Mouse (Mus musculus) intestine, embryonic 14.5 days (tissue): ENCODE results near the gene Olfr690. TPM values are rescaled to one million over a fixed set of nuclear protein-coding genes. Genes with fewer than 3 reads are reported as not detected.

Experiments
- ATAC-seq: fragments of 200-750 bp; cut with Nextera tagmentation; replicated peaks from 2 replicates; pipeline ENCODE4 v1.8.0; 2017; ENCODE audit warnings: low read depth, moderate number of reproducible peaks, moderate TSS enrichment, moderate library complexity; ENCODE audit not compliant: low FRiP score, low TSS enrichment
- DNase-seq: peaks from one replicate; pipeline ENCODE4 v3.0.0-alpha.2; 2018; ENCODE audit warnings: low spot score
- H3K27ac ChIP-seq: fragments of 300-500 bp; sonication (generic); 2 replicates; pipeline ENCODE4 v1.5.1; 2014; ENCODE audit warnings: low read depth, mild to moderate bottlenecking, control low read depth
- H3K27me3 ChIP-seq: fragments of 300-500 bp; sonication (generic); replicated peaks from 2 replicates; pipeline ENCODE4 v1.6.1; 2014; ENCODE audit warnings: low read length, control low read depth; ENCODE audit not compliant: control insufficient read depth, insufficient read depth
- H3K36me3 ChIP-seq: fragments of 300-500 bp; sonication (generic); 2 replicates; pipeline ENCODE4 v1.6.1; 2014; ENCODE audit warnings: low read length, control low read depth; ENCODE audit not compliant: control insufficient read depth, insufficient read depth
- H3K4me1 ChIP-seq: fragments of 300-500 bp; sonication (generic); replicated peaks from 2 replicates; pipeline ENCODE4 v1.6.1; 2014; ENCODE audit warnings: low read length, control low read depth, mixed read lengths; ENCODE audit not compliant: control insufficient read depth, insufficient read depth
- H3K4me2 ChIP-seq: fragments of 300-500 bp; sonication (generic); 2 replicates; pipeline ENCODE4 v1.6.1; 2014; ENCODE audit warnings: low read length
- H3K4me3 ChIP-seq: fragments of 300-500 bp; sonication (generic); 2 replicates; pipeline ENCODE4 v1.5.1; 2014; ENCODE audit warnings: low read depth, low read length, control low read depth, mixed read lengths
- H3K9ac ChIP-seq: fragments of 300-500 bp; sonication (generic); 2 replicates; pipeline ENCODE4 v1.6.1; 2014; ENCODE audit warnings: mild to moderate bottlenecking, low read length
- H3K9me3 ChIP-seq: fragments of 300-500 bp; sonication (generic); 2 replicates; pipeline ENCODE4 v1.6.1; 2016; ENCODE audit warnings: low read length, control low read depth; ENCODE audit not compliant: control insufficient read depth
- WGBS: fragments of 180-500 bp; shearing (Covaris S2); extraction: QIAGEN DNeasy Blood & Tissue Kit; methylation state at CpG from one replicate; pipeline ENCODE4 v1.1.7; 2014; 5-methylcytosine and 5-hydroxymethylcytosine counted together
- polyA plus RNA-seq: library from polyadenylated mRNA; unstranded; fragments of >200 nt; fragmentation: Nextera tagmentation; extraction: Ambion mirVana; gene quantifications from 2 replicates; pipeline ENCODE4 v1.2.1, GENCODE M21; 2014

The Olfr690 gene
- polyA plus RNA-seq, result not detected in 2 replicates

- Histone ChIP-seq H3K4me3 (no peak within 1 kb of the TSS), H3K27ac (no peak within 1 kb of the TSS), H3K4me2 (no peak within 1 kb of the TSS), H3K9me3 (no peaks in the 10 kb centered on the region), H3K36me3 (no peaks in the 10 kb centered on the region), H3K4me1 (no peaks in the 10 kb centered on the region), H3K9ac (no peak within 1 kb of the TSS), H3K27me3 (no peaks in the 10 kb centered on the region)
- DNase-seq (no peak), ATAC-seq (no peak)
- WGBS, result 96% methylated on average over 1 of the region's 1 CpGs
Measured at GRCm38 (mm10) chr7:105334004-105334403, at the start of gene Olfr690. Gene Olfr690 (minus strand): TSS chr7:105334104.

- H3K36me3 ChIP-seq, result peaks cover 98% of the 10 kb centered on the region
Measured at GRCm38 (mm10) chr7:105380329-105380728, 46.4 kb upstream of the Olfr690 start.

GRCm38 (mm10) chr7:105374866-105375265 lies 41.0 kb upstream of the Olfr690 start, which contains the start of gene Gm5901:
Gene Gm5901 (plus strand): TSS chr7:105375038.
- no peak within 1 kb of the TSS for H3K4me2 ChIP-seq
- H3K9ac ChIP-seq, result no peak within 1 kb of the TSS
- H3K9me3 ChIP-seq, result no peaks in the 10 kb centered on the region
- H3K4me3 ChIP-seq, result no peak within 1 kb of the TSS
- H3K36me3 ChIP-seq, result peaks cover 57% of the 10 kb centered on the region
- DNase-seq (no peak), ATAC-seq (no peak)
- no peaks in the 10 kb centered on the region for H3K4me1 ChIP-seq
- WGBS, result 95% methylated on average over 1 of the region's 1 CpGs
- H3K27me3 ChIP-seq, result no peaks in the 10 kb centered on the region
- H3K27ac ChIP-seq, result no peak within 1 kb of the TSS

More at GRCm38 (mm10) chr7:105380329-105380728, 46.4 kb upstream of the Olfr690 start:
- no peak overlapping the region for H3K27ac ChIP-seq
- H3K27me3 ChIP-seq, result no peaks in the 10 kb centered on the region
- H3K4me2 ChIP-seq, result no peak overlapping the region
- no peak overlapping the region for H3K4me3 ChIP-seq
- H3K9ac ChIP-seq, result no peak overlapping the region
- H3K4me1 ChIP-seq, result no peaks in the 10 kb centered on the region
- ATAC-seq (no peak), DNase-seq (no peak)
- no peaks in the 10 kb centered on the region for H3K9me3 ChIP-seq
- 92% methylated on average over 3 of the region's 3 CpGs for WGBS

DNA sequence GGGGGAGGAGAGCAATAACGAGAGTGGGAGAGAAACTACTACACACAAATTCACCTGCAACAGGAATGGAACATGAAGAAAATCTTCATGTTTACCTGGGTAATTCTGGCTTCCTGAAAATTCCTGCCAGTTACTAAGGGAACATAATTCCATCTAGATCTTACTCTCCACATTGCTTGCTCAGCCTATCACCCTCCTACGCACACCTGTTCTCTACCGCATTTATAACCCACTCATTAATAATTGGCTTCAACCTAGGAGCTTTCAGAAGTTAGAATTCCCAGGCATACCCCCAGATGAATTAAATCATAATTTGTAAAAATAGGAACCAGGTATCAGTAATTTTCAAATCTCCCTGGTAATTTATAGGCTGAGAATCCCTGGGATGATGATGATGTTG lies 40.1 kb upstream of the Olfr690 start:
- peaks cover 48% of the 10 kb centered on the region for H3K36me3 ChIP-seq
- no peak for DNase-seq
- H3K27ac ChIP-seq, result no peak overlapping the region
- no peaks in the 10 kb centered on the region for H3K4me1 ChIP-seq
- no peak for ATAC-seq
- WGBS, result 92% methylated on average over 3 of the region's 3 CpGs
- no peaks in the 10 kb centered on the region for H3K27me3 ChIP-seq
- H3K9ac ChIP-seq, result no peak overlapping the region
- H3K9me3 ChIP-seq, result no peaks in the 10 kb centered on the region
- H3K4me3 ChIP-seq, result no peak overlapping the region
- H3K4me2 ChIP-seq, result no peak overlapping the region

DNA sequence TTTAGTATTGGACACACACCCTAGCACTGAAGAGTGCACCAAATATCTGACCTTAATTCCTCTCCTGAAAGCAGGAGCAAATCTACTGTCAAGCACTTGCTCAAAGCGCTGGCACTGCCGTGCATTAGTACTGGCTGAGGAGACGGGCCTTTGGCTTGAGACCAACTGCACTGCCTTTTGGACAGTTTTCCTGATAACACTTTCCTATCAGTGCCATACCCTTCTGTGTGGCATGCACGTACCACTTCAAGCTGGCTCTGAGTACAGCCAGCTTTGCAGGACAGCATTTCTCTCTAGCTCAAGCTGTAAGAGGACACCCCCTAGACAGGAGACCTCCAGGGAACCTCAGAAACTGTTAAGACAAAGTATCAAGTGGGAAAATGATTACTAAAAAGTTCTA lies 39.6 kb upstream of the Olfr690 start:
- H3K9me3 ChIP-seq, result no peaks in the 10 kb centered on the region
- no peak overlapping the region for H3K4me2 ChIP-seq
- no peaks in the 10 kb centered on the region for H3K4me1 ChIP-seq
- no peaks in the 10 kb centered on the region for H3K27me3 ChIP-seq
- H3K9ac ChIP-seq, result no peak overlapping the region
- H3K4me3 ChIP-seq, result no peak overlapping the region
- no peak overlapping the region for H3K27ac ChIP-seq
- H3K36me3 ChIP-seq, result peaks cover 43% of the 10 kb centered on the region
- no peak for ATAC-seq
- 79% methylated on average over 4 of the region's 4 CpGs for WGBS
- DNase-seq, result no peak

DNA sequence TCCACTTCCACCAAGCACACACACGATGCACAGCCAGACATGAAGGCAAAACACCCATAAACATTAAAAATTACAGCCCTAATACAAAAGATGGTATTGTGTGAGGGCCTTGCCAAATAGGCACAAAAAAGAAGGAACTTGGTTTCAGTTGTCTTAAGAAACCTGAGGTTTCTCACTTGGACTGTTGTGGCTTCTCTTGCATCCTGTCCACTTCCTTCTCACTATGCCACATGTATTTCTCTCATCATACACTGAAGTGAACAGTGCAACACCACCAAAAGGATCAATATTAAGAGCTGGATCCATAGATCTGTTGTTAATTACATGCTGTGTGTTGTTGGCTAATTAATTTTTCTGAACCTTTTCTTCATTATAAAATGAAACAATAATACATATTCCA lies 39.0 kb upstream of the Olfr690 start:
- H3K9me3 ChIP-seq, result no peaks in the 10 kb centered on the region
- ATAC-seq (no peak), DNase-seq (no peak)
- H3K27ac ChIP-seq, result no peak overlapping the region
- H3K9ac ChIP-seq, result no peak overlapping the region
- no peak overlapping the region for H3K4me3 ChIP-seq
- H3K36me3 ChIP-seq, result peaks cover 37% of the 10 kb centered on the region
- H3K4me2 ChIP-seq, result no peak overlapping the region
- 86% methylated on average over 1 of the region's 1 CpGs for WGBS
- no peaks in the 10 kb centered on the region for H3K27me3 ChIP-seq
- no peaks in the 10 kb centered on the region for H3K4me1 ChIP-seq

DNA sequence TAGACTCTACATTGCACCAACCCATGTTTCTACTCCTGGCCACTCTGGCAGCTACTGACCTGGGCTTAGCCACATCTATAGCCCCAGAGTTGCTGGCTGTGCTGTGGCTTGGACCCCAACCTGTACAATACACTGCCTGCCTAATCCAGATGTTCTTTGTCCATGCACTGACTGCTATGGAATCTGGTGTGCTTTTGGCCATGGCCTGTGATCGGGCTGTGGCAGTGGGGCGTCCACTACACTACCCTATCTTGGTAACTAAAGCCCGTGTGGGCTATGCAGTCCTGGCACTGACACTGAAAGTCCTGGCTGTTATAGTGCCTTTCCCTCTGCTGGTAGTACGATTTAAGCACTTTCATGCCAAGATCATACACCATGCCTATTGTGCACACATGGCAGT lies 34.6 kb upstream of the Olfr690 start:
- no peak for ATAC-seq
- Histone ChIP-seq H3K36me3 (0 out of 2 replicates have a peak, but pooled peaks cover 2% of the 10 kb centered on the region), H3K27ac (no peak overlapping the region), H3K4me2 (no peak overlapping the region), H3K4me1 (no peaks in the 10 kb centered on the region), H3K4me3 (no peak overlapping the region), H3K9ac (no peak overlapping the region), H3K9me3 (no peaks in the 10 kb centered on the region), H3K27me3 (no peaks in the 10 kb centered on the region)
- 97% methylated on average over 4 of the region's 4 CpGs for WGBS
- no peak for DNase-seq

GRCm38 (mm10) chr7:105367930-105368329 lies 34.0 kb upstream of the Olfr690 start, which contains the start of gene Olfr692:
Gene Olfr692 (plus strand): TSS chr7:105368230.
- Histone ChIP-seq H3K4me3 (no peak within 1 kb of the TSS), H3K4me1 (no peaks in the 10 kb centered on the region), H3K27me3 (no peaks in the 10 kb centered on the region), H3K4me2 (no peak within 1 kb of the TSS), H3K27ac (no peak within 1 kb of the TSS), H3K9me3 (no peaks in the 10 kb centered on the region), H3K36me3 (no peaks in the 10 kb centered on the region), H3K9ac (no peak within 1 kb of the TSS)
- WGBS, result 88% methylated on average over 1 of the region's 1 CpGs
- DNase-seq, result no peak
- ATAC-seq, result no peak

GRCm38 (mm10) chr7:105367268-105367667 lies 33.4 kb upstream of the Olfr690 start:
- ATAC-seq, result no peak
- 86% methylated on average over 5 of the region's 5 CpGs for WGBS
- no peaks in the 10 kb centered on the region for H3K4me1 ChIP-seq

More at GRCm38 (mm10) chr7:105367268-105367667, 33.4 kb upstream of the Olfr690 start:
- Histone ChIP-seq H3K36me3 (no peaks in the 10 kb centered on the region), H3K27me3 (no peaks in the 10 kb centered on the region), H3K27ac (no peak overlapping the region), H3K4me2 (no peak overlapping the region), H3K9ac (no peak overlapping the region), H3K9me3 (no peaks in the 10 kb centered on the region), H3K4me3 (no peak overlapping the region)
- DNase-seq, result no peak
